Mouse (Mus musculus): Measurements from ENCODE around the gene Olfr6.
"Not testable (repeated sequence)": the region's sequence is repeated elsewhere in the genome, so short reads cannot be mapped to it uniquely, and the experiment has no call there.

The Olfr6 gene

DNA sequence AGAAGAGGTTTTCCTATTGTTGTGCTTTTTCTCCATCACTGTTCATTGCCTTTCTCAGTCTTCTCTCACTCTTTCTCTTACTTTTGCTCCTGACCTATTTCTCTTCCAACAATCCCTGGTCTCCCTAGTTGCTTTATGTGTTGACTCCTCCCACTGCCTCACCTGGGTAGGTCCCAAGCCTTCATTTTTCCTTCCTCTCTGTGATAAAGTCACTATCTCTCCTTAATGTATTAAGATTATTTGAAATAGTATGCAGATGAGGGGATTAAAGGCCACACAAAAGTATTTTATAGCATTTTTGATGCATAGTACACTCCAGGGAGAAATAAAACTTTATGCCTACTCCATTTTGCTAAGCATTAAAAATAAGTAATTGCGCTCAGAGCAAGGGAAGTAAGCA lies at the start of gene Olfr6:
Olfr6 (minus strand) TSS at position 101 of the 400 bp plus-strand sequence.
- DNase-seq (ENCODE audit: low spot score in 2 of 2): no peak

DNA sequence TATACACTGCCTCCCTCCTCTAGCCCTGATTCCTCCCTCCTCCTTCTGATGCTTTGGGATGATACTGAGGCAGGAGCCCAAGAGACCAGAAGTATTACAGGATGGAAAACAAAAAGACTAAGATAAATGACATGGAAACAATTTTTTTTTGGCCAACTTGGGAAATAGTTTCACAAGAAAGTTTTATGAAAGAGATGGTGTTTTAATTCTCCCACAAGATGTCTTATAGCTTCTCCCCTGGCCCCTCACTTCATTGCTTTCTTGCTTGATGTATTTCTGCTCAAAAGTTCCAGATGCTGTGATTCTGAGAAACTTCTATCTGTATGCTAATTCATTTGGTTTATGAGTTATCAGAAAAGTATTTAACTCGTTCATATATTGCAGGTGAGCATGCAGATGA lies 42.2 kb upstream of the Olfr6 start, which contains the start of gene Olfr2:
Olfr2 (minus strand) TSS at position 101 of the 400 bp plus-strand sequence.
- no peak for DNase-seq (ENCODE audit: low spot score in 2 of 2)

DNA sequence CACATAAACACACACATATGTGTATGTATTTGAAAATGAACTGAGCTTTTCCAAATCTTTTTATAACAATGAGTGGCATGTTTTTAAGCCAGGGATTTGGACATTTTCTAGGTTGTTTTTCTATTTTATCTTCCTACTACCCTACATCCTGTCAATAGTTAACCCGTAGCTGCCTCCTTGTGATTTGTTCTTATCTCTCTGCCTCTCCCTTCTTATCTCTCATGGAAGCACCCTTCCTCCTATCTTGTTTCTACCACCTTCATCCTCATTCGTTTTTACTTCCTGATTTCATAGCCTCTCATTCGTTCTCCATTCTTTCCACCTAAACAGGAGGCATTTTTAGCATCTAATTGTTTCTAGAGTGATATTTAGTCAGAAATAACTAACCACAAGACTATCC lies 40.4 kb upstream of the Olfr6 start:
- no peak for DNase-seq (ENCODE audit: low spot score in 2 of 2)

DNA sequence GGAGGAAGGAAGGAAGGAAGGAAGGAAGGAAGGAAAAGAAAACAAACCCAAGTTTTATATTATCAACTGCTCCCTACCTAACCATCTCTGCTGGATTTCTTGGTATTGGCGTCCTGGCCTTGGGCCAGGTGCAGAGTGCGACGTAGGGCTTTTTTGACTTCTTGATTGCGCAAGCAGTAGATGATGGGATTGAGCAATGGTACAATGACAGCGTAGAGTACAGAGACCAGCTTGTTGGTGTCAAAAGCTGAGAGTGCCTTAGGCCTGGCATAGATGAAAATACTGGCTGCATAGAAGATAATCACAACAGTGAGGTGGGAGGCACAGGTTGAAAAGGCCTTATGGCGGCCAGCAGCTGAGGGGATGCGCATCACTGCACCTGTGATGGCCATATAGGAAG lies 37.1 kb upstream of the Olfr6 start:
- DNase-seq (ENCODE audit: low spot score in 2 of 2): no peak

DNA sequence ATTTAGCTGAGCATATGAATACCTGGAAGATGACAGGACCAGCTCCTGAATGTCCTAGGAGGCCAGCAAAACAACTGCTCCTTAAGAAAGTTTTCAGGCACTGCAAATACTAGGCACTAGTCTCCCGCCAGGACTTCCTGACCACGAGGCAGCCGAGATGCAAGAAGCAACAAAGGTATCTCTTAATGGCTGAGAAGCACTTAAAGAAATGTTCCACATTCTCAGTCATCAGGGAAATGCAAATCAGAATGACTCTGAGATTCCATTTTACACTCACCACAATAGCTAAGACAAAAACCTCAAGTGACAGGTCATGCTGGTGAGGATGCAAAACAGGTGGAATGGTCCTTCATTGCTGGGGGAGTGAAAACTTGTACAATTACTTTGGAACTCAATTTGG lies 21.5 kb upstream of the Olfr6 start:
- DNase-seq (ENCODE audit: low spot score in 2 of 2): no peak

DNA sequence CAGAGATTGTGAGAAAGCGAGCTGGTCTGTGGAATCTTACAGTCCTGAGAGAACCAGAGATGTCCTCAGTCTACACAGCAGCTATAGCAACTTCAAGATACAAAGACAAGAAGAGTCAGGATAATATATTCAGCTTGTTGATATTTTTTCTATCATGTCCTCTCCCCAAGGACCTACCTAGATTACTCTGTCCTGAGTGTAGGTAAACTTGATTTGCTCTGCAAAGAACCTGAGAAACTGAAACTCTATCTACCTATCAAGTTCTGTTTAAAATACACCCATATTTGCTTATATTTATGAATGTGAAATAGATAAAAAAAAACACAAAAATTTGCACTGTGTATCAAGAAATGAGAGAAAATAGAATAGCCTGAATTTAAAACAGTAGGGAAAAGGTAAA lies 11.6 kb upstream of the Olfr6 start, which contains the start of gene Olfr711:
Olfr711 (minus strand) TSS at position 101 of the 400 bp plus-strand sequence.
- no peak for DNase-seq (ENCODE audit: low spot score in 2 of 2)

DNA sequence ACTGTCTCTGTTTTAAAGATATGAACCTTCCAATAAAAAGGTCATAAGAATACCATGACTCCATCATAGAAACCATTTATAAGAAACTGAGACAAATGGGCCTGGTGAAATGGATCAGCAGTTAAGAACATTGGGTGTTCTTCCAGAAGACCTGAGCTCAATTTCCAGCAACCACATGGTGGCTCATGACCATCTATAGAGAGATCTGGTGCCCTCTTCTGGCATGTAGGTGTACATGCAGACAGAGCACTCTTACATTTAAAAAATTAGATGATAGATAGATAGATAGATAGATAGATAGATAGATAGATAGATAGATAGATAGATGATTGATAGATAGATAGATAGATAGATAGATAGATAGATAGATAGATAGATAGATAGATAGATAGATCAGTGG lies 3.8 kb upstream of the Olfr6 start:
- not testable (repeated sequence) for DNase-seq (ENCODE audit: low spot score in 2 of 2)

DNA sequence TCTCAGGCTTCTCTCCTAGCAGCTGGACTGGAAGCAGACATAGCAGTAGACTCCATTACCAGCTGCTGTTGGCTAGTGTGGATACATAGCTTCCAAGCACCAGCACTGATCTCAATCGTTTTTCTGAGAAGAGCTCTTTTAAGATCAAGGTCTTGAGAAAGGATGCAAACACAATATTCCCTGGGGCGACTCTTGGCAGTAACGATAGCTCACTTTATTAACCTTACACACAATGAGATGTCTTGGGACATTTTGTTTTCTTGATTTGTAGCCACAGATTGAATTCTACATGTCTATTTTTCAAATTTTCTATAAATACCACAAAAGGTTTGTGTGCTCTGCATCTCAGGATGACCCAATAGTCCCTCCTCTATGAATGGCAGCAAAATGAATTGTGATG lies 15.5 kb downstream of the Olfr6 start, which contains the start of gene Olfr710:
Olfr710 (minus strand) TSS at position 101 of the 400 bp plus-strand sequence.
- DNase-seq (ENCODE audit: low spot score in 2 of 2): no peak

DNA sequence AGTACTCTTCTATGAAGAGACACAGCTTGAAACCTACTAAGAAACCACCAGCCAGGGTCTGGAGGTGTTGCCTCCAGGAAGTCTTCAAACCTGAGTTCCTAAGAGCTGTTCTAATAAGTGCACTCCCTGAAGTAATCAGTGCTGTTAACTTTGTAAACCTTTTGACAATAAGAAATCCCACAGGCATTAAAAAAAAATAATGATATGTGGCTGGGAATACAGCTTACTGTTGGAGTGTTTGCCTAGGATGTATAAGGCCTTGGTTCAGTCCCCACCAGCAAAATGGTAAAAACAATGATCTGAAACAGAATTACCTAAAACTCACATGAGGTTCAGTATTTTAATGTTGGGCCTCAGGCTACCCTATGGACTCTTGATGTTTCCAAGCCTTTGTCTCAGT lies 31.6 kb downstream of the Olfr6 start, which contains the start of gene Olfr709-ps1:
Olfr709-ps1 (minus strand) TSS at position 101 of the 400 bp plus-strand sequence.
- DNase-seq (ENCODE audit: low spot score in 2 of 2): no peak

DNA sequence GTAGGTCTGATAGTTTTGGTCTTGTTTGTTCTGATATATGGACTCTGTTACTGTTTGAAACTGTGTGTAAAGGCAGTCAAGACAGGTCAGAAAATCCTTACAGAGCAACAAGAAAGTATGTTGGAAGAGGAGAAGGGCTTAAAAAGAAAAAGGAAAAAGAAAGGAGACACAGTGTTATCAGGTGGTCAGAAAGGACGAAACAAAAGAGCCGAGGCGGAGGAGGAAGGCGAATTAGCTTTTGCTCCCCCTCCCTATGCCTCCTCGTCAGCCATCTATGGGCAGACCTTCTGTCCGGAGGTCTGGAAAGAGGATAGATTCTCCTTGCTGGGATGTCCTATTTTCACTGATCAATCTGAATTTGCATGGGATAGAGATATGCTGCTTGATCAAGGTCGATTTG lies 42.8 kb downstream of the Olfr6 start:
- DNase-seq (ENCODE audit: low spot score in 2 of 2): peak in 1 of 2 experiments; percentile 24

DNA sequence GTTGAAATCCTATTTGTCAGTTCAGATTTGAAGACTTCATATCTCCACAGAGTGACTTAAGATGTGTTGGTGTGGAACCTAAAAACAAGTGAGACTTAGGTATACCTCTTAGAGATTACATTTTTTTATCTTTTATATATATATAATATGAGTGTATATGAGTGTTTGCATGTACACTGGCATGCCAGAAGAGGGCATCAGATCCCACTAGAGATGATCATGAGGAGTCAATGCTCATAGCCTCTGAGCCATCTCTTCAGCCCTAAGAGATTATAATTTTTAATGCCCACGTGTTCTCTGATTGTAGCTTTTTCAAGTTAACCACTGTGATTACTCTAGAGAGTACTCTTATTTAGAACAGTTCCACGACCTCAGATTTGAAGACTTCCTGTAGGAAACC lies 56.1 kb downstream of the Olfr6 start, which contains the start of gene Olfr1532-ps1:
Olfr1532-ps1 (plus strand) TSS at position 326 of the 400 bp plus-strand sequence.
- no peak for DNase-seq (ENCODE audit: low spot score in 2 of 2)

Measured in spleen, postnatal 10 days (tissue).